Mouse (Mus musculus): ENCODE results near the gene Clpx. TPM values are rescaled to one million over a fixed set of nuclear protein-coding genes. Genes with fewer than 3 reads are reported as not detected.
"Not testable (repeated sequence)": the region's sequence is repeated elsewhere in the genome, so short reads cannot be mapped to it uniquely, and the experiment has no call there.

Clpx gene
- total RNA-seq, 1 experiment = 24.1 TPM

DNA sequence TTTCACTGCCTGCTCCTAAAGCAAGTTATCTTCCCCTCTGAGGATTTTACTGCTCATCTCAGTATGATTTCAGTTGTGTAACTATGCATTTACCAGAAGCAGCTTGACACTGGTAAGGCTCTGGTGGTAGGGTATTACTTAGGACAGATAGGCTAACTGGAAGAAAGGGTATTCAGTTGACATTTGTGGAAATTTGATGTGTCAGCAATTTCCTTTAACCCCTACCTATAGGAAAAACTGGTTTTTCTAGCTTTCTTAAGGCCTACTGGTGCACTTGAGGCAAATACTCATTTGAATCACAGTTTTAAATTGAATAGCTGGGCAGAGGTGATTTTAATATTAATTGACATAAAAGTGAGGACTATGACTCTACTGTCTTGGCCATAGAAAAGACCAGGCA, 31.9 kb downstream of the Clpx start:
- in situ Hi-C loops (cut with MboI; ENCODE audit: low sequenced_read_pairs in 2 of 2, unreplicated experiment in 2 of 2) = no loop called here
- Histone ChIP-seq H3K9ac (ENCODE audit: insufficient read depth, low read depth, low read length, poor library complexity, severe bottlenecking) (no peak overlapping the region), H3K4me3 (ENCODE audit: insufficient read depth in 1 of 2, low read depth in 1 of 2, low read length in 2 of 2, poor library complexity in 1 of 2, severe bottlenecking in 1 of 2) (no peak overlapping the region), H3K9me3 (ENCODE audit: control insufficient read depth, insufficient read depth, low read depth, low read length) (no peaks in the 10 kb centered on the region), H3K4me1 (ENCODE audit: control insufficient read depth in 2 of 2, insufficient read depth in 2 of 2, low read length in 2 of 2, poor library complexity in 1 of 2) (peaks cover 0 to 6% of the 10 kb centered on the region in 2 experiments; a peak in 2 of 4 replicates), H3K27ac (ENCODE audit: insufficient read depth, low read depth, low read length, poor library complexity, severe bottlenecking) (no peak overlapping the region), H3K36me3 (ENCODE audit: control insufficient read depth, insufficient read depth, low read length, poor library complexity, severe bottlenecking) (peaks cover 4% of the 10 kb centered on the region)
- peak; percentile 93 for TF ChIP-seq MAFK (IDR thresholded peaks at IDR 0.05; ENCODE audit: insufficient read depth, low read depth, low read length)
- no peak for TF ChIP-seq HCFC1 (IDR thresholded peaks at IDR 0.05; ENCODE audit: borderline replicate concordance, insufficient read depth, low read length)
- no peak for DNase-seq (ENCODE audit: low read depth, low spot score)

DNA sequence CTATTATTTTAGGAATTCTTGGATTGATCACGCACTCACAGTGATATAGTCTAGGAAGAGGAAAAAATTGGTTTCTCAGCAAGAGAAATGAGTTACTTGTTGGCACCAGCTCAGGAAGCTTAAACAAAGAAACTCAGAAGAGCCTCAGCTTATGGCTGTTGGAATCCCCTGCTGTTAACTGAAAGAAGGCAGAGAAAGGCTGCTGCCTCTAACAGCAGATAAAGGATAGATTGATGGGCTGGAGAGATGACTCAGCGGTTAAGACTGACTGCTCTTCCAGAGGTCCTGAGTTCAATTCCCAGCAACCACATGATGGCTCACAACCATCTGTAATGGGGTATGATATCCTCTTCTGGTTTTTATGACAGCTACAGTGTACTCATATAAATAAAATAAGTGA, 33.3 kb downstream of the Clpx start:
- H3K4me1 ChIP-seq (ENCODE audit: control insufficient read depth in 2 of 2, insufficient read depth in 2 of 2, low read length in 2 of 2, poor library complexity in 1 of 2) = peaks cover 0 to 6% of the 10 kb centered on the region in 2 experiments; a peak in 2 of 4 replicates
- TF ChIP-seq CHD2 (IDR thresholded peaks at IDR 0.05; ENCODE audit: low read depth, low read length) = no peak
- no peak for TF ChIP-seq HCFC1 (IDR thresholded peaks at IDR 0.05; ENCODE audit: borderline replicate concordance, insufficient read depth, low read length)
- TF ChIP-seq ZC3H11A (IDR thresholded peaks at IDR 0.05; ENCODE audit: borderline replicate concordance, low read depth, low read length) = no peak
- TF ChIP-seq MAFK (IDR thresholded peaks at IDR 0.05; ENCODE audit: insufficient read depth, low read depth, low read length) = no peak
- TF ChIP-seq ZNF384 (IDR thresholded peaks at IDR 0.05; ENCODE audit: low read depth, low read length) = no peak
- H3K9ac ChIP-seq (ENCODE audit: insufficient read depth, low read depth, low read length, poor library complexity, severe bottlenecking) = no peak overlapping the region
- H3K27ac ChIP-seq (ENCODE audit: insufficient read depth, low read depth, low read length, poor library complexity, severe bottlenecking) = no peak overlapping the region
- DNase-seq (ENCODE audit: low read depth, low spot score) = no peak
- peaks cover 4% of the 10 kb centered on the region for H3K36me3 ChIP-seq (ENCODE audit: control insufficient read depth, insufficient read depth, low read length, poor library complexity, severe bottlenecking)
- in situ Hi-C loops (cut with MboI; ENCODE audit: low sequenced_read_pairs in 2 of 2, unreplicated experiment in 2 of 2) = no loop called here
- H3K4me3 ChIP-seq (ENCODE audit: insufficient read depth in 1 of 2, low read depth in 1 of 2, low read length in 2 of 2, poor library complexity in 1 of 2, severe bottlenecking in 1 of 2) = no peak overlapping the region
- H3K9me3 ChIP-seq (ENCODE audit: control insufficient read depth, insufficient read depth, low read depth, low read length) = no peaks in the 10 kb centered on the region

DNA sequence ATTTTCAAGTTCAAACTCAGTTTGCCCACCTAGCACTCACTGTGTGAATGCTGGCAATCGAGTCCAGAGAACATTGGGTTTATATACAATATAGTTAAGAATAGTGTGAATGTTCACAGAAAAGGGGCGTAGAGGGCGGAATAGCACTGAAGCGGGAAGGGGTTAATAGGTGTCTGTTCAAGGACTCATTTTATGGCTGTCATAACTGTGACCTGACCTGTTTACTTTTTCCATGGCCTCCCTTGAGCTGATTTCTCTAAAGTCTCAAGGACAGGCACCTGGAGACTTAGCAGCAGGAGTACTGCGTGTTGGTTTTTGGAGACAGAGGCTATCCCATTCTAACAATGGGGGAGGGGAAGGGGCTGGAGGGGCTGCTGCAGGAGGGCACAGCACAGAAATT, 39.9 kb downstream of the Clpx start:
- in situ Hi-C loops (cut with MboI; ENCODE audit: low sequenced_read_pairs in 2 of 2, unreplicated experiment in 2 of 2) = no loop called here
- H3K4me1 ChIP-seq (ENCODE audit: control insufficient read depth in 2 of 2, insufficient read depth in 2 of 2, low read length in 2 of 2, poor library complexity in 1 of 2) = peaks cover 0 to 3% of the 10 kb centered on the region in 2 experiments; a peak in 1 of 4 replicates
- no peaks in the 10 kb centered on the region for H3K36me3 ChIP-seq (ENCODE audit: control insufficient read depth, insufficient read depth, low read length, poor library complexity, severe bottlenecking)
- no peak for TF ChIP-seq ZC3H11A (IDR thresholded peaks at IDR 0.05; ENCODE audit: borderline replicate concordance, low read depth, low read length)
- TF ChIP-seq CHD2 (IDR thresholded peaks at IDR 0.05; ENCODE audit: low read depth, low read length) = no peak
- TF ChIP-seq ZNF384 (IDR thresholded peaks at IDR 0.05; ENCODE audit: low read depth, low read length) = no peak
- TF ChIP-seq HCFC1 (IDR thresholded peaks at IDR 0.05; ENCODE audit: borderline replicate concordance, insufficient read depth, low read length) = no peak
- no peak for TF ChIP-seq MAFK (IDR thresholded peaks at IDR 0.05; ENCODE audit: insufficient read depth, low read depth, low read length)
- H3K9ac ChIP-seq (ENCODE audit: insufficient read depth, low read depth, low read length, poor library complexity, severe bottlenecking) = no peak overlapping the region
- no peak overlapping the region for H3K27ac ChIP-seq (ENCODE audit: insufficient read depth, low read depth, low read length, poor library complexity, severe bottlenecking)
- no peak for DNase-seq (ENCODE audit: low read depth, low spot score)
- H3K4me3 ChIP-seq (ENCODE audit: insufficient read depth in 1 of 2, low read depth in 1 of 2, low read length in 2 of 2, poor library complexity in 1 of 2, severe bottlenecking in 1 of 2) = no peak overlapping the region
- H3K9me3 ChIP-seq (ENCODE audit: control insufficient read depth, insufficient read depth, low read depth, low read length) = no peaks in the 10 kb centered on the region

DNA sequence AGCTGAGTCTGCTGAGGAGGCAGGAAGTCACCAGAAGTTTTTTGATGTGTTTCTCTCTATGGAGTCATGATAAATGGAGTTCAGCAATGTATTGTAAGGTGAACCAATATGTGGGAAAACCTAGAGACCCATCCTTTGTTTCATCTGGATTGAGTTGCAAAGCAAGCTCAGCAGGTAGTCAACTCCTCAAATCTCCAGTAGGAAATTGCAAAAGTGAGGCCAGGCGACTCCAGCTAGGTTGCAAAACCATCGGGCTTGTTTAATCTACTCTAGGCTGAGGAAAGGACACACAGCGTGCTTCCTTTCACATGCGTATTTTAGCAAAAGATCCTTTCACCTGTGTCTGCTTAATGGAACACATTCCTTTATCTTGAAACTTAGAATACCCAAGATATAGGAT, 45.1 kb downstream of the Clpx start:
- DNase-seq (ENCODE audit: low read depth, low spot score) = no peak
- Histone ChIP-seq H3K9me3 (ENCODE audit: control insufficient read depth, insufficient read depth, low read depth, low read length) (no peaks in the 10 kb centered on the region), H3K27ac (ENCODE audit: insufficient read depth, low read depth, low read length, poor library complexity, severe bottlenecking) (no peak overlapping the region), H3K4me1 (ENCODE audit: control insufficient read depth in 2 of 2, insufficient read depth in 2 of 2, low read length in 2 of 2, poor library complexity in 1 of 2) (peaks cover 0 to 3% of the 10 kb centered on the region in 2 experiments; a peak in 1 of 4 replicates), H3K9ac (ENCODE audit: insufficient read depth, low read depth, low read length, poor library complexity, severe bottlenecking) (no peak overlapping the region), H3K36me3 (ENCODE audit: control insufficient read depth, insufficient read depth, low read length, poor library complexity, severe bottlenecking) (no peaks in the 10 kb centered on the region), H3K4me3 (ENCODE audit: insufficient read depth in 1 of 2, low read depth in 1 of 2, low read length in 2 of 2, poor library complexity in 1 of 2, severe bottlenecking in 1 of 2) (no peak overlapping the region)
- no peak for TF ChIP-seq HCFC1 (IDR thresholded peaks at IDR 0.05; ENCODE audit: borderline replicate concordance, insufficient read depth, low read length)
- no peak for TF ChIP-seq ZC3H11A (IDR thresholded peaks at IDR 0.05; ENCODE audit: borderline replicate concordance, low read depth, low read length)
- 0 out of 2 replicates have a peak, but pooled peaks have one; percentile 33 for TF ChIP-seq MAFK (IDR thresholded peaks at IDR 0.05; ENCODE audit: insufficient read depth, low read depth, low read length)
- in situ Hi-C loops (cut with MboI; ENCODE audit: low sequenced_read_pairs in 2 of 2, unreplicated experiment in 2 of 2) = no loop called here

DNA sequence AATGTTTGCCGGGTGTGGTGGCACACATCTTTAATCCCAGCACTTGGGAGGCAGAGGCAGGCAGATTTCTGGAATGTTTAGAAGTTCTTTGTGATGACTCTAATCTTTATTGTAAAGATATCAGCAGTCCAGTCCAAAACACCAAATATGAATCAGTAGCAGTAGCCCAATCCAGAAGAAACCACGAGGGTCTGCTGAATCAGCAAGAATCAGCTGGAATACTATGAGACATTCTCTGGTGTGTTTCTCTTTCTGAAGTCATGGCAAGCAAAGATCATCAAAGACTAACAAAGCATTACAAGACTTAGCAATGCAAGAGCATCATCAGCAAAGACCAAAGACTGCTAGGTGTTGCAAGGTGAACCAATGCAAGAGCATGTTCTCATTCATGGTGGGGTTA, 46.4 kb downstream of the Clpx start:
- no peak for DNase-seq (ENCODE audit: low read depth, low spot score)
- Histone ChIP-seq H3K4me1 (ENCODE audit: control insufficient read depth in 2 of 2, insufficient read depth in 2 of 2, low read length in 2 of 2, poor library complexity in 1 of 2) (peaks cover 0 to 3% of the 10 kb centered on the region in 2 experiments; a peak in 1 of 4 replicates), H3K9me3 (ENCODE audit: control insufficient read depth, insufficient read depth, low read depth, low read length) (no peaks in the 10 kb centered on the region), H3K9ac (ENCODE audit: insufficient read depth, low read depth, low read length, poor library complexity, severe bottlenecking) (no peak overlapping the region), H3K36me3 (ENCODE audit: control insufficient read depth, insufficient read depth, low read length, poor library complexity, severe bottlenecking) (no peaks in the 10 kb centered on the region), H3K27ac (ENCODE audit: insufficient read depth, low read depth, low read length, poor library complexity, severe bottlenecking) (no peak overlapping the region), H3K4me3 (ENCODE audit: insufficient read depth in 1 of 2, low read depth in 1 of 2, low read length in 2 of 2, poor library complexity in 1 of 2, severe bottlenecking in 1 of 2) (no peak overlapping the region)
- in situ Hi-C loops (cut with MboI; ENCODE audit: low sequenced_read_pairs in 2 of 2, unreplicated experiment in 2 of 2) = no loop called here
- no peak for TF ChIP-seq ZNF384 (IDR thresholded peaks at IDR 0.05; ENCODE audit: low read depth, low read length)
- no peak for TF ChIP-seq CHD2 (IDR thresholded peaks at IDR 0.05; ENCODE audit: low read depth, low read length)
- no peak for TF ChIP-seq ZC3H11A (IDR thresholded peaks at IDR 0.05; ENCODE audit: borderline replicate concordance, low read depth, low read length)
- peak; percentile 78 for TF ChIP-seq MAFK (IDR thresholded peaks at IDR 0.05; ENCODE audit: insufficient read depth, low read depth, low read length)
- no peak for TF ChIP-seq HCFC1 (IDR thresholded peaks at IDR 0.05; ENCODE audit: borderline replicate concordance, insufficient read depth, low read length)

DNA sequence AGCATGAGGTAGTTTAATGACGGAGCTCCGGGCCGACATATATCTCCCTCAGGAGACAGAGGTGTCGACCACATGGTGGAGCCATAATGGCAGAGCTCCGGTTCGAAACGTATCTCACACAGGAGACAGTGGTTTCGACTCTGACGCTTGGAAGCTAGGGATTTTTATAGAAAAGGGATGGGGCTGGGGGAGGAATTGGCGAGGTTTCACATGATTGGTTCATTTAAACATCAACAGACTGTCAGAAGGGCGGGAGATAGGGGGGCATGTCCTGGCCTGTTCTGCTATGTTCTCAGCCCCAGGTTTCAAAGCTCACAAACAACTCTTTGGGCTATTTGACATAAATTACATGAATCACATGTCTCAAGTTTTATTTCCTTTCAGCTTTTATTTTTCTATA, 51.4 kb downstream of the Clpx start:
- Histone ChIP-seq H3K4me3 (ENCODE audit: insufficient read depth in 1 of 2, low read depth in 1 of 2, low read length in 2 of 2, poor library complexity in 1 of 2, severe bottlenecking in 1 of 2) (peak overlapping the region; percentile 92 to 94), H3K9ac (ENCODE audit: insufficient read depth, low read depth, low read length, poor library complexity, severe bottlenecking) (peak overlapping the region; percentile 62; the same call in 1 of the 2 replicates), H3K27ac (ENCODE audit: insufficient read depth, low read depth, low read length, poor library complexity, severe bottlenecking) (peak overlapping the region; percentile 85)
- in situ Hi-C loops (cut with MboI; ENCODE audit: low sequenced_read_pairs in 2 of 2, unreplicated experiment in 2 of 2); H3K9me3 ChIP-seq (ENCODE audit: control insufficient read depth, insufficient read depth, low read depth, low read length); H3K36me3 ChIP-seq (ENCODE audit: control insufficient read depth, insufficient read depth, low read length, poor library complexity, severe bottlenecking); DNase-seq (ENCODE audit: low read depth, low spot score); H3K4me1 ChIP-seq (ENCODE audit: control insufficient read depth in 2 of 2, insufficient read depth in 2 of 2, low read length in 2 of 2, poor library complexity in 1 of 2): not testable (repeated sequence)

Data from ES-E14 (cell line).